Mouse (Mus musculus) layer of hippocampus, postnatal 25 days (tissue): ENCODE measurements around the gene Dnah17. TPM values are rescaled to one million over a fixed set of nuclear protein-coding genes. Genes with fewer than 3 reads are reported as not detected.
A peak's percentile ranks its signal among the peaks of the same experiment; 100 is the strongest.

Experiments used
- DNase-seq, 2 experiments: peaks; one replicate each; pipeline ENCODE4 v3.0.0; 2022; ENCODE audit warnings: mixed read lengths in 2 of 2, low spot score in 1 of 2; ENCODE audit errors: extremely low spot score in 1 of 2
- total RNA-seq, 2 experiments: library from RNA; stranded (reverse); gene quantifications; 2 replicates each; pipeline ENCODE4 v1.2.3; 2021

Dnah17 gene
- total RNA-seq, 2 experiments from 2014 or later: 0.49 TPM; not detected in 1

GRCm38 (mm10) chr11:118035068-118035467, 95.4 kb downstream of the Dnah17 start:
- DNase-seq: no peak

- DNase-seq: no peak
These were observed 96.0 kb downstream of the Dnah17 start for GRCm38 (mm10) chr11:118034395-118034794.

- DNase-seq: no peak
These were observed 99.3 kb downstream of the Dnah17 start for GRCm38 (mm10) chr11:118031134-118031533.

- DNase-seq: no peak
These were observed 101.3 kb downstream of the Dnah17 start for GRCm38 (mm10) chr11:118029170-118029569.

- DNase-seq: no peak
These were observed 106.3 kb downstream of the Dnah17 start for GRCm38 (mm10) chr11:118024111-118024510.

GRCm38 (mm10) chr11:118023475-118023874, 107.0 kb downstream of the Dnah17 start:
- DNase-seq: no peak

- DNase-seq: peak; percentile 61 to 80
These were observed 108.6 kb downstream of the Dnah17 start for GRCm38 (mm10) chr11:118021806-118022205.

- DNase-seq: no peak
These were observed 112.1 kb downstream of the Dnah17 start for GRCm38 (mm10) chr11:118018328-118018727.

- DNase-seq: no peak
These were observed 114.9 kb downstream of the Dnah17 start for GRCm38 (mm10) chr11:118015381-118016145.

GRCm38 (mm10) chr11:118014391-118014995, 115.9 kb downstream of the Dnah17 start:
- no peak for DNase-seq

- no peak for DNase-seq
These were observed 117.1 kb downstream of the Dnah17 start for GRCm38 (mm10) chr11:118013339-118013738.

GRCm38 (mm10) chr11:118012595-118012994, 117.8 kb downstream of the Dnah17 start:
- DNase-seq: no peak

GRCm38 (mm10) chr11:118009865-118010571, 120.4 kb downstream of the Dnah17 start:
- DNase-seq: no peak

GRCm38 (mm10) chr11:118008843-118009242, 121.6 kb downstream of the Dnah17 start:
- no peak for DNase-seq

- no peak for DNase-seq
These were observed 122.2 kb downstream of the Dnah17 start for GRCm38 (mm10) chr11:118008144-118008805.

GRCm38 (mm10) chr11:118007460-118008143, 122.8 kb downstream of the Dnah17 start:
- no peak for DNase-seq

- no peak for DNase-seq
These were observed 126.2 kb downstream of the Dnah17 start for GRCm38 (mm10) chr11:118004217-118004616.

- no peak for DNase-seq
These were observed 126.7 kb downstream of the Dnah17 start for GRCm38 (mm10) chr11:118003718-118004117.

GRCm38 (mm10) chr11:118003176-118003575, 127.3 kb downstream of the Dnah17 start:
- DNase-seq: no peak

- no peak for DNase-seq
These were observed 129.7 kb downstream of the Dnah17 start for GRCm38 (mm10) chr11:118000565-118001215.
